Mouse (Mus musculus): ENCODE measurements around the gene Mical1.

- TF ChIP-seq POLR2A (IDR thresholded peaks at IDR 0.05; ENCODE audit: control insufficient read depth, low read depth, low read length), result no peak
- no peak for TF ChIP-seq CTCF (IDR thresholded peaks at IDR 0.05; ENCODE audit: control insufficient read depth, insufficient read depth, insufficient replicate concordance, low read depth, low read length)
Observed at GRCm38 (mm10) chr10:41452791-41453190, 23.3 kb upstream of the Mical1 start.

Measured in testis, adult 2 months (tissue).